Mouse (Mus musculus) kidney, adult 11 months (tissue): Measurements from ENCODE around the gene Tex47.

Source experiments
- DNase-seq: peaks from one replicate; pipeline ENCODE4 v3.0.0; 2022

The Tex47 gene

DNA sequence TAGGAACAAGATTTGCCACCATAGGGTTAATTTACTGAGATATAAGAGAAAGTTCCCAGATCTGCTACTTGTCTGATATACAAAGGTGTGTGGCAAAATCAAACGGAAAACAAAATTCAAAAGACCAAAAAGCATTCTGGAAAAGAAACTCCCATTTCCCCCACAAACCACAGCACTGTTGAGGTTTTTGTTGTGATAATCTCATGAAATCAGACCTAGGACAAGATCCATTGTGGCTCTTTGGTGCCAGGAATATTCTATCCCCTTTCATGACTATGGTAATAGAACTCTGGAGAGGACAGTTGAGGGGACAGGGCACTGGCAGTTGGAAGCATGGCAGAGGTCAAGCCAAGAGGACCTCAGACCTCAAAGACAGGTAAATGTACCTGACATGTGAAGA is at the start of gene Tex47:
Gene Tex47 (plus strand): TSS at position 301 of the 400 bp plus-strand sequence.
- no peak for DNase-seq

DNA sequence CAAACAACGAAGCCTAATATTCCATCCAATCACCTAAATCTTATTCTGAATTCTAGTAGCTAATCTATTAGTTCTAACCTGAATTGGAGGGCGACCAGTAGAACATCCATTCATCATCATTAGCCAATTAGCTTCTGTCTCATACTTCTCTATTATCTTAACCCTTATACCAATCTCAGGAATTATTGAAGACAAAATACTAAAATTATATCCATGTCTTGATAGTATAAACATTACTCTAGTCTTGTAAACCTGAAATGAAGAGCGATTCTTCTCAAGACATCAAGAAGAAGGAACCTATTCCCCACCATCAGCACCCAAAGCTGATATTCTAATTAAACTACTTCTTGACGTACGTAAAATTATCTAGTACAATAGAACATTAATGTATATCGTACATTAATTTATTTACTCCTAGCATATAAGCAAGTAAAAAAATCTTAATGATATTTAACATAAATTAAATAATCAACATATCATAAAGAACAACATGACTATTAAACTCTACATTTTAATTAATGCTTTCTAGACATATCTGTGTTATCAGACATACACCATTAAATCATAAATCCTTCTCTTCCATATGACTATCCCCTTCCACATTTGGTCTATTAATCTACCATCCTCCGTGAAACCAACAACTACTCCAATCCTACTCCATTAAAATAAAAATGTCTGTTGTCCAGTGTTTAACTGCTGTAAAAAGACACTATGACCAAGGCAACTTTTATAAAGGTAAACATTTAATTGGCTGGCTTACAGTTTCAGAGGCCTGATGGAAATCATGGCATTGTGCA is 27.1 kb upstream of the Tex47 start:
- DNase-seq: no peak

DNA sequence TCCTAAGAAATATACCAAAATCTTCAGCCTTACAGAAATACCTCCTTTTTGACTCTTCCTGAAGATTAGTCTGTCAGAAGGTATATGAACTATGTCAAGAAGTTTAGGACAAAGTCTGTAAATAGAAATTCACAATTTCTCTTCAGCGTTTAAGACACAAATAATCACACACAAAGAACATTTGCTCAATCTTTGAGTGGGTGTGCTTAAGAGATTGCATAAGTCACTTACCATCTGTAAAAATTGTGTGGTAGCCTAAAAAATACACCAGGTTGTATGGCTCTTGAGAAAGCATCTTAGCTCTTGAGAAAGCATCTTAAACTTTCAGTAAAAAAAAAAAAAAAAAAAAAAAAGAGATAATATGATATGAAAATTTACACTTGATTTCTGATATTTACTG is 19.6 kb upstream of the Tex47 start:
- no peak for DNase-seq

- no peak for DNase-seq
These were observed 950 bp upstream of the Tex47 start for GRCm38 (mm10) chr5:7302969-7303368.

- DNase-seq: no peak
These were observed 21.7 kb downstream of the Tex47 start for GRCm38 (mm10) chr5:7325594-7325993.

DNA sequence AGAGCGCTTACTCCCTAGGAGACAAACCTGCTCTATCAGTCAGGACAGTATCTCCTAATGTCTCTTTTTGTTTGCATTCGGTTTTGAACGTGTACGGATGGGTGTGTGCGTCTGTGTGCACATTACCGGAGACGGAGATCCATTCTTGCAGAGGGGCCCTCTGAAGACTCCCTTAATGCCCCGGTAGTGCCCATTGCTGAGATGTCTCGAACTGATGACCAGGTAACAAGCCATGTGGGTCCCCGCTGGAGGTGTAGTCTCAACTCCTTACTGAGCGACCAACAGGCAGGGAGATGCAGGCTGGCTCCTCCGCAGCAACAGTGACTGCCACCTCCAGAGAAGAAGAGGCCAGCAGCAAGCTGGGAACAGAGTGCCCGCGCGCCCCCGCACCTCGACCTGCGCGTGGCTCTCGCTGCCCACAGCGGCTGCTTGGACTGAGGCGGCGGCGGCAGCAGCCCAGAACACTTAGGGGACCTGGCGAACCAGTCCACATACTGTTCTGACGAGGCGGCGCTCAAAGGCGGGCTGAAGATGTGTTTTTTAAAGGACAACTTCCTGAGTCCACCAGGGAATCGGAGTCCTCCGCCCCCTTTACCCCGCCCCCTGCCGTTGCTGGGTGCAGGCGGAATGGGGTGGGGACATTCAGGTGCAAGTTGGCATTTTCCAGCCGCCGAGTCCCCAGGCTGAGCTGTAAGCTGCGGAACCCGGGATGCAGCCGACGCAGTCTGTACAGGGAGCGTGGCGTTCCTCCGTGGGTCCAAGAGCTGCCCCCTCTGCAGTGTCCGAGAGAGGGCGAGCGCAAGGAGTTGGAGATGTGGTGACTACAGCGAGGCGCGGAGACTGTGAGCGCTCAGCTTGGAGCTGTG is 40.5 kb downstream of the Tex47 start, which contains the start of gene Zfp804b:
Gene Zfp804b (minus strand): TSS at position 612 of the 866 bp plus-strand sequence.
- DNase-seq: no peak

- DNase-seq: no peak
These were observed 41.1 kb downstream of the Tex47 start for GRCm38 (mm10) chr5:7345011-7345389.
